Mouse (Mus musculus): ENCODE results near the gene Rilp.

Rilp gene

DNA sequence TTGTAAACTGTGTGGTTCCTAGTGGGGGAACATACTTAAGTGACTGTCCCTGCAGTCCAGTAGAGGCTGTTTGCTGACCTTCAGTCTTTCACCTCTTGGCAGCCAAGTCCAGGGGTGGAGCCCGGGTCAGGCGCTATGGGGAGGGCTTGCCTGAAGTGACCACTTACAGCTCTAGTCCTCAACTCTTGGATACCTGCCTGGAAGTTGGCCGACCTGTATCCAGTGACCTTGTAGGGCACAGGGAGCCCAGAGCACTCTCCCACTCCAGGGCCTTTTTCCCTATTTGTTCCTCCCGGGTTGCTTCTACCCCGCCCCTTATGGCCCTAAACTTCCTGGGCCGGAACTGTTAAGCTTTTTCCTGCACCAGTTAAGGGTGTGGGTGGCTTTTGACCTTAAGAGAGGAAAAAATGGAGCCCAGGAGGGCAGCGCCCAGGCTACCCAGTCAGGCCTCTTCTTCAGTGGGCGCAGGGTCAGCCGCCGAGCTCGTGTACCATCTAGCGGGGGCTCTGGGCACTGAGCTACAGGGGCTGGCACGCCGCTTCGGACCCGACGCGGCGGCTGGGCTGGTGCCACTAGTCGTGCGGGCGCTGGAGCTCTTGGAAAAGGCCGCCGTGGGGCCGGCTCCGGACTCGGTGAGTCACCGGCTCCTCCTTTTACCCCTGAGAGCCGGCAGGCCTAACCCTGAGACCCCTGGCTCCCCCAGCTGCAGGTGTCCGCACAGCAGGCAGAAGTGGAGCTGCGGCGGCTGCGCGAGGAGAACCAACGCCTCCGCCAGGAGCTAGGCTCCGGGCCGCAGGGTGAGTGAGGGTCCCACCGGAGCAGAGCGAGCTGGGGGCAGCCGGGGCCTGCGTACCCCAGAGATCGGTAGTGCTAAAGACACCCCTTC lies at the start of gene Rilp:
Gene Rilp, plus strand, starts transcription at position 354 of the 886 bp plus-strand sequence.
- no peak for DNase-seq (ENCODE audit: low read depth)

DNA sequence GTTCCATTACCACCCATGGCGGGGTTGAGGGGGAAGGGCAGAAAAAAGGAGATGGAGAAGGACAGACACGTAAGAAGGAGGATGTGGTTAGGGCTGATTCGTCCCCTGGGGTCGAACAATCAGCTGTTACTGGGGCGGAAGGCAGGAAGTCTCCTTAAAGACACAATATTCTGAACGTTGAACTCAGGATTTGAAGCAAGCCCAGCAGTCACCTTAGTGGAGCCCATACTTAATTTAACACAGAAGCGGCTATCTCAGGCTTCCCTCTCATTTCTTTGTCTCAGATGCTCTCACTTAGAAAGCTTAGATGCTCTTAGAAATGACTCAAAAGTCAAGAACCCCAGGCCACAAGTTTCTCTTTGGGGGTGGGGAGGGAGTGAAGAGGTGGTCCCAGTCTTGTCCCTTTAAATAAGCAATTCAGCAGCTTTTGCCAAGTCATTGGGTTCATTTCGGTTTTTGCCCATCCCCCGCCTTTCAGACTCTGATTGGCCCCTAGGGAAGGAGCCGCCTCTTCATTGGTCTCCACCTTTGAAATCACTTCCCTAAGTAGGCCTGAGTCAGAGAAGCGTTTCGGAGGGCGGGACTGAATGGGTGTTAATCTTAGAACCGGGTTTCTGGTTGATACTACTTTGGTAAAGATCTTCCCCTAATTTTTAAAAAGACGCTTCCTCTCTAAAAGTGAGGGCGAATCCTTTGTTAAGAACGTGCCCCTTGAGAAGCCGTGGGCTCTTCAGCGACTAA lies 49.6 kb upstream of the Rilp start:
- DNase-seq (ENCODE audit: low read depth), result peak; percentile 96

DNA sequence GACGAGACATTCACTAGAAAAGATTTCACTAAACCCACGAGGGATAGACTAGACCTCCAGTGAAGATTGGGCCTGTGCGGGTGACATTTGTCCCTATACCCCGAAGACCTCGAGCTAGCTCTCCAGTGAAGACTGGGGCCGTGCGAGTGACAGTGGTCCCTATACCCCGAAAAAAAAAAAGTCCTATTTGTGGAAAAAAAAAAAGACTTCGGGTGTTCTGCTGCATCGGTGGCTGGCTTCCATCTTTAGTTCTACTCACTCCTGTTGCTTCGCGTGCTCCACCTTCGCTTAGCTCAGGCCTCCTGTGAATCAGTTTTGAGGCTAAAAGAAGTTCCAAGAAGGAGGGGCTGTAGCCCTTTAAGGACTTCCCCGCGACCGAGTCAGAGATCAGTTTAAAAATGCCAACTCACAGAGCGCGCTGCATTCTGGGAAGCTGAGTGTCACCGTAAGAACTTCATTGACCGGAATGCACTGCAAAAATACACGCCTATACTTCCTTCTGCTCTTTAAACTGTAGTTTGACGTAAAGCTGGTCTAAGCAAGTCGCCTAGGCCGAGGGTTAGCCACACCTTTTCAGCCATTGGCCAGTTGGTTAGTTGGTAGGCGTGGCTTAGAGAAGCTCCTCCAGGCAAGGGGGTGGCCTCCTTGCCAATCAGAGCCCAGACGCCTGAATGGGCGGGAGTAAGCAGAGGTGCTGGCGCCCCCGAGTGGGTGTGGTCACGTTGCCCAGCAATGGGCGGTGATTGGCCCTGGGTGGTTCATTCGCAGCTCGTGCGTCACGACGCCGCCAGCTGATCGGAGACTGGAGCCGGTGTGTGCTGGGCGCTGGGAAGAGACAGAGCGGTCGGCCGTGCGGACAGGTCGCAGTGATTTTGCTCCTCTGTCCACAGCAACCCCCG lies 48.8 kb upstream of the Rilp start, which contains the start of gene Tlcd2:
Gene Tlcd2, plus strand, starts transcription at position 872 of the 899 bp plus-strand sequence.
- DNase-seq (ENCODE audit: low read depth), result peak; percentile 100

DNA sequence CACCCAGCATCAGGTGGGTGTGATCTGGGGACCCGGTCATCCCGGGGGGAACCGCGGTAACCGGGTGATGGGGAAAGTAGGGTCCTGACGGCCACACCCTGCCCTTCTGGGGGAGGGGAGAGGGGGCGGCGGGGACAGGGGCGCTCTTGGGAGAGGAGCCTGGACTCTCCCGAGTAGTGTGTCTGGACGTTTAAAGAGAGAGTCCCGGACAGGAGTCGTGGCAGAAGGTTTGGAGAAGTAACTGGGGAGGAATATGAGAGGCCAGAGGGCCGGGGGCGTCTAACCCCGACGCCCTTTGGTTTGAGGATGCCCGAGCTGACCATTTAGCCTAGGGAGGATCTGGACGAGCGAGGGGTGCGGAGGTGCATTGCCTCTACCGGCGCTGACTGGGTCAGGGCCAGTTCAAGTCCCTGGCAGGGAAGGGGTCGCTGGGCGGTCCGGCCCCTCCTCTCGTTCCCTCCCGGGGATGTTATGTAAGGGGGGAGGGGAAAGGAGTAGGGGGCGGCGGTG lies 48.1 kb upstream of the Rilp start:
- no peak for DNase-seq (ENCODE audit: low read depth)

DNA sequence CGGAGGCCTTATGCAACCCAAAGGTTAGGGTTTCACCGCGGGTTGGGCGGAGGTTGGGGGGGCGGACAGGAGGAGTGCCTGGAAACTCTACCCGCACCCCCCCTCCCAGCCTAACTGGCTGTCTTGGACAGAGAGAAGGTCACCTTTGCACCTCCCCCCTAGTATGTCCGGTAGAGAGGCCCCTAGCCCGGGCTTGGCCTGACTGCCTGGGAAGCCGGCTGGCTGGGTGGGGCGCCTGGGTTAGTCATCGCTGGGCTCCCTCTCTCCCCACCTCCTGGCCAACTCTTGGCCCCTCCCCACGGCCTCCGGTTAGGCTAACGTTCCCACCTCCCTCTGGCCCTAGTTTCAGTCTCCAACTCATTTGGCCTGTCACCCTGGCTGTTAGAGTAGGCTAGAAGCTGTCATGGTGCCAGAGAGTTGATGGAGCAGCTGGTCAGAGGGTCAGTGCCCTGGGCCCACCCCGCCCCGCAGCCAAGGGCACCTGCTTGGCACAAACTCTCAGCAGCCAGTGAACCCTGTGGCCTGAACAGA lies 47.6 kb upstream of the Rilp start:
- peak; percentile 95 for DNase-seq (ENCODE audit: low read depth)

DNA sequence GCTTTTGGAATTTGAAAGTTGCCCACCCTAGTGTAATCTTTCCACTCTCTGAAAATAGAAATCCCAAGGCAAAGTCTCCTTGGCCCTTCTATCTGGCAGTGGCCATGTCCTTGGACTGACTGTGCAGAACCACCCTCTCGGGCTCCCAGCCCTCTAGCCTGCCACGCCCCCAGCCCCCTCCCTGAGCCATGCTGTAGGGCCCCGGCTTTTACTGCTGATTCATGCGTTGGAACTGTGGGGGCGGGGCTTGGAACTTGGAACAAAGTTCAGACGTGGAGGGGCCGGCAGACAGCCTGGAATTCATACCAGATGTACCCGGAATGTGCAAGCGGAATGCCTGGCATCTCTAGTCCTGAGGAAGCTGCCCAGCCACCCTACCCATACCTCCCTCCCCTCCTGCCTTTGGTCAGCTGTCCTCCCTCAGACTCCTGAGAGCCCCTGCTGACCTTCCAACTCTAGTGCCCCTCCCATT lies 47.0 kb upstream of the Rilp start:
- peak; percentile 99 for DNase-seq (ENCODE audit: low read depth)

DNA sequence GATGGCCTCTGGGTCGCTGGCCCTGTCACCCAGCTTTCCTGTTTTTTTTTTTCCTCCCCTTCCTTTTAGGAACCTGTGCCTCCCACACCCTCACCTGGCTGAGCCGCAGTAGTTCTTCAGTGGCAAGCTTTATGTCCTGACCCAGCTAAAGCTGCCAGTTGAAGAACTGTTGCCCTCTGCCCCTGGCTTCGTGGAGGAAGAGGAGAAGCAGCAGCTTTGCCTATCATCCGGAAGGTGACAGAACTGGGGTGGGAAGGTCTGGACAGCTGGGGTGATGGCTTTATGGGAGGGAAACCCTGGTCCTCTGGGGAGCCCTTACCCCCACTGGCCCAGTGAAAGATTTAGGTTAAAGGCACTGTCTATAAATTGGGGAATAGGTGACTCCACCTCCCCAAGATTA lies 46.3 kb upstream of the Rilp start:
- no peak for DNase-seq (ENCODE audit: low read depth)

DNA sequence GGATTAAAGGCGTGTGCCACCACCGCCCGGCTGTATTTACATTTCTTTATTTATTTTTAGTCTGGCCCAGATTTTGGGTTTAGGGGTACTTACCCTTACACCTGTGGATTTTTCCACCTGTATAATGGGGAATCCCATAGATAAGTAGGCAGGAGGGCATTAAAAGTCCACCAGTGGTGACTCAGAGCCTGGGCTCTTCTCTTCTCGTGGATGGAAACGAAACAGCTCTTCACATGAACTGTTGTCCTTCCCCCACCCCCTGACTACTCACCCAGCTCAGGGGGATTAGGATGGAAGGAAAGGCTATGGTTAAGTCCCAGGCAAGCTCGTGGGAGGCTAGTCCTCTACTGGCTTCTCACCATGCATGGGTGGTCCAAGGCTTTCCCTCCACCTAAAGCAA lies 45.5 kb upstream of the Rilp start:
- DNase-seq (ENCODE audit: low read depth), result no peak

DNA sequence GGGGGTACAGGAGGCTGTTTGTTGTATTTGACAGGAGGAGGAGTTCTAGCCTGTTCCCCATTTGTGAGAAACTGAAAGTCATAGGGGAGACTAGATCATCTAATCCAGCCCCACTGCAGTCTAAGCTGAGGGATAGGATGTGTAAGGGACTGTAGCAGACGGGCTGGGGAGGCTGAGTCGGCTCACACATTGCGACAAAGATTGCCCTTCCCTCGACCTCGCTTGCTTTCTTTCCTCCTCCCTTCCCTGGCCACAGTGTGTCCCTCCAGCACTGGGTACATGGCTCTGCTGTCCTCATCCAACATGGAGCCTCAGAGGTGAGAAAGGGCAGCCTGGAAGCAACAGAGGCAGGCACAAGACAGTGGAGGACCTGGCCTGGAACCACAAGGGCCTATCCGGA lies 44.8 kb upstream of the Rilp start:
- DNase-seq (ENCODE audit: low read depth), result no peak

DNA sequence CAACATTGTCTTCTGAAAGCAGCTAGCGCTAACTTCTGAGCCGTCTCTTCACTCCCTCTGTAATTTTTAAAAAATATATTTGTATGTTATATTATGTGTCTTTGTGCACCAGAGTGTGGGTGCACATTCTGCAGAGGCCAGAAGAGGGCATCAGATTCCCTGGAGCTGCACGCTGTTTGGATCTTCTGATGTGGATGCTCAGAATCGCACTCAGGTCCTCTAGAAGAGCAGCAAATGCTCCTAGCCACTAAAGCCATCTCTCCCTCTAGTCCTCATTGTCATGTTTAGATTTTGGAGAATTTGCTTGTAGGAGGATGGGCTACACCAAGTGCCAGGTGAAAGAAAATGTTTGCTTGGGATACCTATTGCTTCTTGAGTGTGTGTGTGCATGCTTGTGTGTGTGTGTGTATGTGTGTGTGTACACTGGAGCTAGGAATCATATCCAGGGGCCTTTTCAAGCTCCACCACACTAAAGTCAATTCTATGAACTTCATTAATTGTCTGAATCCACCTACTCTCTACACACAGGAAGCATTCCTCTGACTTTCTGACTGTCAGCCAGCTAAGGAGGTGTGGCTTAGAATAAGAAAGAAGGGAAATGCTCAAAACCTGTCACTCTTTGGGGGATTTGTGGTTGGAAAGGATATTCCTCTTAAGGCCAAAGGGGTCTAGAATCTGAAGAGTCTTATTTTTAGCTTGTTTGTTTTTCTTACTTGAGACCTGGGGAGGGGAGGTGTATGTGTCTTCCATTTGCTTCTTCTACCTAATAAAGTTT lies 43.0 kb upstream of the Rilp start:
- DNase-seq (ENCODE audit: low read depth), result peak; percentile 41

DNA sequence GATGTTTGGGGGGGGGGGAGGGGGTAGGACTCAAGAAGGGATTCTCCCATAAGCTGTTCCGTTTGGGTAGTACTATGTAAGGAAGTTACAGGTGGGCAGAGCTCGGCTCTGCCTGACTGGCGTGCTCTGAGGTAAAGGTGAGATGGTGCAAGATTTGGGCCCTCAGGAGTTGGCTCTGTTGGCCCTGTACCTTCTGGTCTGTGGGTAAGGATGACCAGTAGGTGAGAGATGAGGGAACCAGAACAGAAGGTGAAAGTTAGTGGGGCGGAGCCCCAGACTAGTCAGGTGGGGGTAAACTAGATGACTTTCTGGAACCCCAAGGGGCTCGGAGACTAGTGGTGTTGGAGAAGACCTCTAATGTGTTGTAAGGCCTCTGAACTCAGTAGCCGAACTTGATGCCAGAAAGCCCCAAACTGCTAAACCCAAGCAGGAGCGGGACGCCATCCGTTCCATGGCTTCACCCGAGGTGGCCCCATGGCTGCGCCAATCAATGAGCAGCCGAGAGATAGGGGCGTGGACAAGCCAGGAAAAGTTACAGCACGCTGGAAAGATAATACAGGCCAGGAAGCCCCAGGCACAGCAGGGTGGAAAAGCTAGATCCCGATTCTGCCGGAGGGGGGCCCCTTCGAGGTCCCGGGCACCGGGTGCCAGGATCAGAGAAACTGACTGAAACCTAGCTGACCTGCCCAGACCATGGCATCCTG lies 42.2 kb upstream of the Rilp start:
- DNase-seq (ENCODE audit: low read depth), result no peak

DNA sequence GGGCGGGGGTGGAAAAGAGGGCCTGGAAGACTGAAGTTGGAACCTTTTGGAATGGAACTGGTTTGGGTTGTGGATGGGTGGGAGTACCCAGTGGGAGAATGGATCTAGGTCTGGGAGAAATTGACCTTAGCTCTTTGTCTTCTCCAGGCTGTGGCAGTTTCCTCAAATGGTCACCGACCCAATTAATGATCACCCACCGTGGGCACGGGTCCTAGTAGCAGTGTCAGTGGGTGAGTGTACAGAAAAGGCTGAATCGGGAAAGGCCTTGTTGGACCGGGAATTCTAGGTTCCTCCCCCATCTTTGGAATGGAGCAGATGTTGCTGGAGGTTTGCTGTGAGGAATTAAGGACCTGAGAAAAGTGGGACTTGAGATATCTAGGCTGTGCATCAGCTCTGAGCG lies 41.5 kb upstream of the Rilp start:
- no peak for DNase-seq (ENCODE audit: low read depth)

DNA sequence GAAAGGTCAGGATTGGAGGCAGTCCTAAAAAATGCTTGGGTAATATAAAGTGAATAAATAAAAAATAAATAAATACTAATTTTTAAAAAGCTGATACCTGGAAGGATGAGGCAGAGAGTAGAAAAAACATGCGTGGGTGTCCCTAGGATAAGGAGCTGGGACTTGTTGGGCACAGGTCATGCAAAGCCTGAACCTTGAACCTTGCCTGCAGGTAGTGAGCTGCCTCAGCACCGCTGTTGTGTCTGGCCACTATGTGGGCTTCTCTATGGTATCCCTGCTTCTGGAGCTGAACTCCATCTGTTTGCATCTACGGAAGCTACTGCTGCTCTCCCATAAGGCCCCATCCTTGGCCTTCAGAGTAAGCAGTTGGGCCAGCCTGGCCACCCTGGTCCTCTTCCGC lies 40.6 kb upstream of the Rilp start:
- DNase-seq (ENCODE audit: low read depth), result no peak

DNA sequence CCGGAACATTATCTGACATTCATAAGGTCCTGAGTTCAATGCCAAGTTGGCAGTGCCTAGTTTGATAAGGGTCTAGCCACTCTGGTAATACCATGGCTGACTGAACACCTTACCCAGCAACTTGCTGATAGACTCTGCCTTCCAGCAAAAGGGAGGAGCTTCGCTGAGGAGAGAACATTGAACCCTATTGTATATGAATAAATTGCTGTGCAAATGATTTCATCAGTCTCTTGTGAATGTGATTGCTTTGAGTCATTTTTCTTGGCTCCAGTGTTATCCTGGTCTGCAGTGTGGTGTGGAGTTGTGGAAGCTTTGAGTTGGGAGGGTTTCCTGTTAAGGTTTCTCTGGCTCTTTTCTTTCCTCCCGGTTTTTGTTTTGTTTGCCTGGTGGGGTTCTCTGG lies 39.2 kb upstream of the Rilp start:
- peak; percentile 83 for DNase-seq (ENCODE audit: low read depth)

DNA sequence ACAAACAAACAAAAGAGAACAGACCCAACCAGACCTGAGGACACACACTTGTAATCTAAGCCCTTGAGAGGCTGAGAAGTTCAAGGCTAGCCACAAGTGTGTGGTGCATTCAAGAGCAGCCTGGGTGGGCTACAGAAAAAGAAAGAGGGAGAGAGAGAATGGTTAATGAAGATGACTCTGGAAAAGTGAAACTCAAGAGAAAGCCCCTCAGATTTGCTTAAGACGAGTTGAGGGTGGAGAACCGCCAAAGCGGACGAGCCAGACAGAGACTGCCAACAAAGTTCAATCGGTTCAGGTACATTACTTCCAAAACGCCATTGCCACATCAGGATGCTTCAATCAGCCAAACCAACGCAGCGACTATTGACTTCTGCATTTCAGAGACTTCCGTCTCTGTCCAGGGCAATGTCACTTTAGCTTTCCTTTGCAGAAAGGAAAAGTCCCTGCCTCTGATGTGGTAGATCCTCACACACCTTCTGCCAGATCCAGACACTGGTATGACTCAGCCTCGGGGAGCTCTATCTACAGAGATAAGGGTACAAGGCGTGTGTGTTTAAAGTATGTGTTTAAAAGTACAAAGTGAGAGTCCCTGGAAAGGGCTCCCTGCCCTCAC lies 37.3 kb upstream of the Rilp start:
- no peak for DNase-seq (ENCODE audit: low read depth)

DNA sequence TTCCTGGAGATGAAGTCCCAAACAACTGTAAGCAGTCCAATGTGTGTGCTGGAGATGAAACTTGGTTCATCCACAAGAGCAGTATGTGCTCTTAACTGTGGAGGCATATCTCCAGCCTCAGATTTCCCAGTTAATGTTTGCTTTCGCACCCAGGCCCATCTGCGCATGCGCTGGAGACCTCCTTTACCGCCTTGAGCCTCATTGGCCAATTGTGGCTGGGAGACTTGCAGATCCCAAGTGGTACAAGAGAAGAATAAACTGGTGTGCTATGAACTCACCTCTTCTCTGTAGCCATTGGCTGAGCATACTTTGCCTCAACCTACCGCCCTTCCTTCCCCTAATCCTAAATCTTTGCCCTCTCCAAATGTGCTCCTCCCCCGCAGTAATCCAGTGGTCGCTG lies 36.5 kb upstream of the Rilp start:
- no peak for DNase-seq (ENCODE audit: low read depth)

DNA sequence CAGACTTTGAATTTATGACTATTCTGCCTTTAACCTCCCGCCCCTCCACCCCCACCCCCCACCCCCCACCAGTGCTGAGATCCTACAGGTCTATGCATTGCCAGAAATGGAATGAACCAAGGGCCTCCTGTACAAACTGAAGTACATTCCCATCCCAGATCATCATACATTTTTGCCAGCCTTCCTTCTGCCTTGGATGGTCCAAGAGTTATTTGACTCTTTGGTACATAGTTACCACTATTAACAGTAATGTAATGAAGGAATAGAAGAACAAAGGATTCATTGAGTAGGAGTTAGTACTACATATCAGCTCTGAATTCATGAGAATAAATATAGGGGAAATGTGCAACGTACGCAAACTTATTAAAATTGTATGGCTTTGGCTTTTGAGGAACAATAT lies 23.7 kb upstream of the Rilp start:
- DNase-seq (ENCODE audit: low read depth), result no peak

DNA sequence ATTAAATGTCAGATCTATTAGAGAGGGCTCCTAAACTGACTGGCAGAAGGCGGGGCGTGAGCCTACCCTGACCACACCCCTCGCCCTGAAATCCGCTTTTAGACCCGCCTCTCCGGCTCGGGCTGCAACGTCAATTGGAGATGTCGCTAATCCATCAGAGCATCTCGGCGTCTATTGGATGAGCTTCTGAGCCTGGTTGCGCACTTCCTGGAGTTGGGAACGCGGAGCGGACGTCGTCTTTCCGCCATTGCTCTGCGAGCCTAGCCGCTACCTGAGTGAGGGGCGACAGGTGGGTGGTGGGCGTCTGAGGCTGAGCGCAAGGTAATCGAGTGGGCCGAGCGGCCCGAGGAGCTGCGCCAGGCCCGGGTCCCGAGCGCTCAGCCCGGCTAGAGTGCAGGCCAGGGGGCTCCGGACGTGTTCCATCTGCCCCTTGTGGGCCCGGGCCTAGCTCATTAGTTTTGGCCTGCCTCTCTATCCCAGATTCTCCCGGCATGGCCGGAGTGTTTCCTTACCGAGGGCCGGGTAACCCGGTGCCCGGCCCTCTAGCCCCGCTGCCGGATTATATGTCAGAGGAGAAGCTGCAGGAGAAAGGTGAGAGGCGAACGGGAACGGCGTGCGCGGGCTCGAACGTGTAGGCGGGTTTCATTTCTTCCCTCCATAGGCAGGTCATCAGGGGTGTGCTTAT lies 23.2 kb upstream of the Rilp start, which contains the start of gene Prpf8:
Gene Prpf8, plus strand, starts transcription at position 216 of the 685 bp plus-strand sequence.
- peak; percentile 98 for DNase-seq (ENCODE audit: low read depth)

DNA sequence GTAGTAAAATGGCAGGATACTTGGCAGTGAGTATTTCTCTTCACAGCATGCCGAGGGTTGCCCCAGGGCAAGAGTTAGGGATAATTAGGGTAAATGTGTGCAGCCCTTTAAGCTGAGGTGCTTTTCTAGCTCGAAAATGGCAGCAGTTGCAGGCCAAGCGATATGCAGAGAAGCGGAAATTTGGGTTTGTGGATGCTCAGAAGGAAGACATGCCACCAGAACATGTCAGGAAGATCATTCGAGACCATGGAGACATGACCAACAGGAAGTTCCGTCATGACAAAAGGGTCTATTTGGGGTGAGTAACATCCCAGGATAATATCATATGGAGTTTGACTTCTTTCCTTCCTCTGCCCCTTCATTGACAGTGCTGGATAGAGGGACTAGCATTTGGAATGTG lies 22.4 kb upstream of the Rilp start:
- no peak for DNase-seq (ENCODE audit: low read depth)

Measured in NIH3T3 (cell line).